Mouse (Mus musculus) C2C12 (cell line): Measurements from ENCODE around the gene Ccl1. TPM values are rescaled to one million over a fixed set of nuclear protein-coding genes. Genes with fewer than 3 reads are reported as not detected.

ENCODE experiments used
- H3K27me3 ChIP-seq: one replicate; pipeline ENCODE4 v1.6.1; 2011; ENCODE audit not compliant: control insufficient read depth, insufficient read depth, insufficient read length
- H3K36me3 ChIP-seq: one replicate; pipeline ENCODE4 v1.6.1; 2011; ENCODE audit not compliant: control insufficient read depth, insufficient read depth
- H3K4me3 ChIP-seq: one replicate; pipeline ENCODE4 v1.5.1; 2011; ENCODE audit warnings: mild to moderate bottlenecking, control low read depth; ENCODE audit not compliant: poor library complexity, insufficient read depth, severe bottlenecking
- H3K79me2 ChIP-seq: one replicate; pipeline ENCODE4 v1.6.1; 2011; ENCODE audit not compliant: control insufficient read depth, insufficient read depth
- H3K79me3 ChIP-seq: one replicate; pipeline ENCODE4 v1.6.1; 2011; ENCODE audit warnings: low read depth, control low read depth
- H3ac ChIP-seq: one replicate; pipeline ENCODE3; 2011; ENCODE audit warnings: low read depth; ENCODE audit not compliant: control insufficient read depth, insufficient read length
- CEBPB ChIP-seq: IDR thresholded peaks from one replicate; pipeline ENCODE4 v1.6.1; 2011; ENCODE audit warnings: low read depth, mild to moderate bottlenecking, control low read depth, moderate library complexity
- CTCF ChIP-seq: IDR thresholded peaks from one replicate; pipeline ENCODE4 v1.5.1; 2011; ENCODE audit not compliant: control insufficient read depth, insufficient read depth, insufficient read length
- FOSL1 ChIP-seq: IDR thresholded peaks from one replicate; pipeline ENCODE4 v1.8.0; 2011; ENCODE audit warnings: mild to moderate bottlenecking, low read length; ENCODE audit not compliant: poor library complexity, insufficient read depth, severe bottlenecking
- MAX ChIP-seq: IDR thresholded peaks from one replicate; pipeline ENCODE4 v1.6.1; 2011; ENCODE audit warnings: mild to moderate bottlenecking, control low read depth
- MYOD1 ChIP-seq: IDR thresholded peaks from one replicate; pipeline ENCODE4 v1.6.1; 2011; ENCODE audit warnings: low read depth; ENCODE audit not compliant: control insufficient read depth, insufficient read length
- MYOG ChIP-seq: IDR thresholded peaks from one replicate; pipeline ENCODE4 v1.6.1; 2011; ENCODE audit not compliant: control insufficient read depth, insufficient read length; ENCODE audit errors: extremely low read depth
- USF1 ChIP-seq: IDR thresholded peaks from one replicate; pipeline ENCODE4 v1.6.1; 2011; ENCODE audit warnings: low read depth, mild to moderate bottlenecking, control low read depth, moderate library complexity
- polyA plus RNA-seq: library from polyadenylated mRNA; unstranded; fragments of >200 nt; fragmentation: generic; extraction: Trizol; gene quantifications from one replicate; pipeline ENCODE4 v1.2.1, GENCODE M21; 2012; ENCODE audit warnings: missing spikeins

Gene Ccl1
- polyA plus RNA-seq, 1 experiment, result not detected

DNA sequence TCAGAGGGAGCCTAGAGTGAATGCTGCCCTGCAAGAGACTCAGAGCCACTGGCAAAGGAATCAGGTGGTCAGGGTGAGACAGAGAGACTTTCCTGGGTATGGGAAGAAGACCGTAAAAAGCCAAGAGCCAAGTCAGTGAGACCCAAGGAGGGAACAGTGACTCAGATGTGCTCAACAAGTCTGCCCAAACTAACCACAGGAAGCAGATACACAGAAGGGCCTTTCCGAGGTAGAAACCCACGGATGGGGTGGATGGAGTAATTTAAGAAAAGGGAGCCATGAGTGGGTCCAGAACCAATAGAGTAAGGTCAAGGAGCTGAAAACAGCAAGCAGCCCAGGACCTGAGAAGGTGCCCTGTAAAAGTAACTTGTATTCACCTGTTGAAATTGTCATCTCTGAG is 101.8 kb downstream of the Ccl1 start:
- no peaks in the 10 kb centered on the region for H3K79me2 ChIP-seq
- H3K27me3 ChIP-seq, result no peaks in the 10 kb centered on the region
- H3K4me3 ChIP-seq, result no peak overlapping the region
- no peaks in the 10 kb centered on the region for H3K79me3 ChIP-seq
- H3ac ChIP-seq, result no peak overlapping the region
- no peaks in the 10 kb centered on the region for H3K36me3 ChIP-seq
- TF ChIP-seq CTCF (no peak), FOSL1 (no peak), CEBPB (no peak), USF1 (no peak), MYOG (no peak), MAX (no peak), MYOD1 (no peak)

DNA sequence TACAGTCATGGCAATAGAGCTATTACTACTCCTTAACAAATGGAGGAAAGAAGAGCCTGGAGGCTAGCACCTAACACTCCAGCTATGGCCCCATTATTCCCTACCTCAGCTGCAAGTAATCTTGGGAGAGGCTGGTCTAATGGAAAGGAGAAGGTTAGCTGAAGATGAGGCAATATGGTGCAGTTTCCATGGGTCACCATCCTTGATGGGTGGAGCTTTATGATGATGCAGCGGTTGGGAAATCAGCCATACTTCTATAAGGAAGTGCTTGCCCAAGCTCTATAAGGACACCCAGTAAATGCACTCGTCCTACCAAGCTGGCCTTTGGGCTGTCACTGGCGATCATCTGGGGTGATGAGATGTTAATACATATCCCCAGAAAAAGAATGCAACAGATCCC is 107.7 kb downstream of the Ccl1 start:
- no peak overlapping the region for H3ac ChIP-seq
- H3K4me3 ChIP-seq, result no peak overlapping the region
- no peaks in the 10 kb centered on the region for H3K27me3 ChIP-seq
- no peaks in the 10 kb centered on the region for H3K36me3 ChIP-seq
- no peaks in the 10 kb centered on the region for H3K79me2 ChIP-seq
- no peaks in the 10 kb centered on the region for H3K79me3 ChIP-seq
- TF ChIP-seq CEBPB (no peak), USF1 (no peak), CTCF (no peak), FOSL1 (no peak), MAX (no peak), MYOG (no peak), MYOD1 (no peak)

DNA sequence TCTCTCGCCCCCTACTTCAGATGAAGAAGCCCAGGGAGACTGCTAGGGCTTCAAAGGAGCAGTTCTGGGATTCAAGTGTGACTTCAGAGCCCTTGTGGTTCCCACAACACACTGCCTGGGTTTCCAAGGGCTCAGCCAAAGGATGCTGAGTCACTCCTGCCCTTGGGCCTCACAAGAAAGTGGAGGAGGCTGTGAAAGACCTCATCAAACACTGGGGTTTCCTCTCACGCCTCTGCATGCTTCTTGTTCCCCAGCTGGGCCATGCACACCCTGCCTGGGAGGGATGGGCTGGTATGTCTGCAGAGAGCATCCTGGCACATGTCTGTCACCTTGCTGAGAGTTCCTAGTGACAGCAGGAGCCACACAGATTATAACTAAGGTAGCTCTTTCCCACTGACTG is 110.5 kb downstream of the Ccl1 start:
- Histone ChIP-seq H3K79me2 (no peaks in the 10 kb centered on the region), H3K27me3 (no peaks in the 10 kb centered on the region), H3K4me3 (no peak overlapping the region), H3ac (no peak overlapping the region), H3K36me3 (no peaks in the 10 kb centered on the region), H3K79me3 (no peaks in the 10 kb centered on the region)
- TF ChIP-seq MYOG, result no peak
- TF ChIP-seq MYOD1, result no peak
- TF ChIP-seq MAX, result no peak
- no peak for TF ChIP-seq FOSL1
- TF ChIP-seq CEBPB, result no peak

DNA sequence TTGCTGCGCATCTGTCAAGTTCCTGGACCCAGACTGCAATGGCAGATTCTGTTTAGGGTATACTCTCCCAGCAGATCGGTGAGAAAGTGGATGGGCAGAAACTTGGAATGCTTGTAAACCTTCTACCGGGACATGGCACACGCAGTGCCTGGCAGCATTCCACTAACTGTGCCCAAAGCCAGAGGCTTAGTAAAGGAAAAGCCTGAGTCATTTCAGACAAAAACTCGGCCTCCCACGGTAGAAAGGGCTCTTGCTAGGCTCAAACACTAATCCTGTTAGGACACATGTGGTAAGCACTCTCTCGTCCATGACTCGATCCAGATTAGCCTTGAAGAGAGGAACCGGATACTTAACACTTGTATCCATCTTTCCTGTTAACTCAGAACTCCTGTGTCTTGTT is 111.7 kb downstream of the Ccl1 start:
- no peak overlapping the region for H3ac ChIP-seq
- no peaks in the 10 kb centered on the region for H3K36me3 ChIP-seq
- TF ChIP-seq FOSL1 (no peak), CEBPB (no peak), MAX (no peak), USF1 (no peak), CTCF (no peak), MYOG (no peak), MYOD1 (no peak)
- H3K79me3 ChIP-seq, result no peaks in the 10 kb centered on the region
- H3K27me3 ChIP-seq, result no peaks in the 10 kb centered on the region
- H3K4me3 ChIP-seq, result no peak overlapping the region
- no peaks in the 10 kb centered on the region for H3K79me2 ChIP-seq

DNA sequence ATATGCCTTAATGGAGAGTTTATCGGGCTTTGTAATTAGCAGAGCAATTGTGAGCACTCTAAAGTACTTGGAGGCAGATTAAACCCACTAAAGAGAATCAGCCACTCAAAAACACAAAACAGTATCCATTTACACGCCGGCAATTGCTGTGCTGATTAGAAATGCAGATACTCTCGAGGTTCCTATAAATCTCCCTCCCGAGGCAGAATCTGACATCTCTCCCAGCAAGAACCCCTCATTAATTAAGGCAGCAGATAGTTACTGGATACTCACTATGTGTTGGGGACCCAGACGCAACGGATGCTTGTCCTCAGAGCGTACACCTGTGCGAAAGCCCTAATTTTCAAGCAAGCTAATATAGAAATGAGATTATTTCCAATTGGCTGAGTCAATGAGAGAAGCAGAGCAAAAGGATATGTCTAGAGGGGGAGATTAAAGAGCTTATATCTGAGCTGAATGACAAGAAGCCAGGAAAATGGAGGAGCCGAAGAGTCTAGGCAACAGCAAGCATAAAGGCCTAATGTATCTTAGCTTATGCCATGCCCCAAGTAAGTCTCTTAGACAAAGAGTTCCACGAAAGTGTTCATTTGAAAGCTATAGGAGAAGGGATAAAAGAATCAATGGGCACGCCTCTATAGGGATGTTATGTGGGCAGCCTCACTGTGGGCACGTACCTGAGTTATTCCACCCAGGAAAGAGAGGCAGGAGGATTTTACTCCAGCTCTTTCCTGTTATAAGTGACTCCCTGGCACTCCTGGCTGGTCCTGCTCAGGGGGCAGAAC is 115.5 kb downstream of the Ccl1 start:
- no peaks in the 10 kb centered on the region for H3K27me3 ChIP-seq
- TF ChIP-seq USF1 (no peak), MYOG (no peak), MAX (no peak), CEBPB (no peak), MYOD1 (no peak), CTCF (no peak), FOSL1 (no peak)
- H3K79me2 ChIP-seq, result no peaks in the 10 kb centered on the region

DNA sequence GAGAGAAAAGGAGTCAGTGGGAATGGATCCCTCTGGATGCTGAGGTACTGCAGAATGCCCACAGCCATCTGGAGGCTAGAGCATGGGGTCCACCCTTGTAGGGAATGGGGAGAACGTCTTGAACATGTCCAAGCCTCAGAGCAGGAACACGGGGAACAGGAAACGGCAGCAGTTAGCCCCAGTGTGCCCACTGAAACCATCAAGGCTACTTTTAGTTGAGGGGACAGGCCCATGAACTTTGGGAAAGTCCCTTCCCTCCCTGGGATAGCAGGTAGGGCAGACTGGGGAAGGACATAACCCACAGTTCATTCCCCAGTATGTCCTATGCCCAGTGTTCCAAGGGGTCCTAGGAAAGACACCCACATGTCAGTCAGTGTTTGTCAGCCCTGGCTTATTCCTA is 119.8 kb downstream of the Ccl1 start:
- H3K27me3 ChIP-seq, result no peaks in the 10 kb centered on the region
- H3K79me3 ChIP-seq, result no peaks in the 10 kb centered on the region
- H3ac ChIP-seq, result no peak overlapping the region
- no peaks in the 10 kb centered on the region for H3K79me2 ChIP-seq
- H3K36me3 ChIP-seq, result no peaks in the 10 kb centered on the region
- H3K4me3 ChIP-seq, result no peak overlapping the region
- TF ChIP-seq FOSL1 (no peak), MYOG (no peak)

More for the DNA sequence above, 115.5 kb downstream of the Ccl1 start:
- Histone ChIP-seq H3ac (no peak overlapping the region), H3K4me3 (no peak overlapping the region), H3K79me3 (no peaks in the 10 kb centered on the region), H3K36me3 (no peaks in the 10 kb centered on the region)
